Mouse (Mus musculus) hindbrain, embryonic 15.5 days (tissue): ENCODE results near the gene Aqp8. TPM values are rescaled to one million over a fixed set of nuclear protein-coding genes. Genes with fewer than 3 reads are reported as not detected.

Experiments used
- ATAC-seq: fragments of 200-750 bp; cut with Nextera tagmentation; 2 replicates; pipeline ENCODE4 v1.8.0; 2017; ENCODE audit warnings: low read depth, moderate number of reproducible peaks, moderate TSS enrichment; ENCODE audit not compliant: low FRiP score
- H3K27ac ChIP-seq: fragments of 300-500 bp; sonication (generic); replicated peaks from 2 replicates; pipeline ENCODE4 v1.5.1; 2015; ENCODE audit warnings: mild to moderate bottlenecking, inconsistent platforms
- H3K27me3 ChIP-seq: fragments of 300-500 bp; sonication (generic); 2 replicates; pipeline ENCODE4 v1.6.1; 2015; ENCODE audit warnings: control low read depth, inconsistent platforms
- H3K36me3 ChIP-seq: fragments of 300-500 bp; sonication (generic); 2 replicates; pipeline ENCODE4 v1.6.1; 2015; ENCODE audit warnings: control low read depth, inconsistent platforms
- H3K4me1 ChIP-seq: fragments of 300-500 bp; sonication (generic); replicated peaks from 2 replicates; pipeline ENCODE4 v1.6.1; 2015; ENCODE audit warnings: control low read depth, inconsistent platforms
- H3K4me2 ChIP-seq: fragments of 300-500 bp; sonication (generic); 2 replicates; pipeline ENCODE4 v1.6.1; 2015; ENCODE audit warnings: moderate library complexity, mild to moderate bottlenecking, inconsistent platforms
- H3K4me3 ChIP-seq: fragments of 300-500 bp; sonication (generic); 2 replicates; pipeline ENCODE4 v1.5.1; 2015; ENCODE audit warnings: mild to moderate bottlenecking, inconsistent platforms
- H3K9ac ChIP-seq: fragments of 300-500 bp; sonication (generic); 2 replicates; pipeline ENCODE4 v1.6.1; 2015; ENCODE audit warnings: inconsistent platforms
- H3K9me3 ChIP-seq: fragments of 300-500 bp; sonication (generic); 2 replicates; pipeline ENCODE4 v1.6.1; 2016; ENCODE audit warnings: control low read depth, inconsistent platforms
- WGBS: fragments of 180-500 bp; shearing (Covaris S2); methylation state at CpG from one replicate; pipeline ENCODE4 v1.1.7; 2015; 5-methylcytosine and 5-hydroxymethylcytosine counted together
- polyA plus RNA-seq: library from polyadenylated mRNA; unstranded; fragments of >200 nt; fragmentation: Nextera tagmentation; extraction: Ambion mirVana; gene quantifications from 2 replicates; pipeline ENCODE4 v1.2.1, GENCODE M21; 2015

Gene Aqp8
- polyA plus RNA-seq, 1 experiment from 2014 or later, result not detected

DNA sequence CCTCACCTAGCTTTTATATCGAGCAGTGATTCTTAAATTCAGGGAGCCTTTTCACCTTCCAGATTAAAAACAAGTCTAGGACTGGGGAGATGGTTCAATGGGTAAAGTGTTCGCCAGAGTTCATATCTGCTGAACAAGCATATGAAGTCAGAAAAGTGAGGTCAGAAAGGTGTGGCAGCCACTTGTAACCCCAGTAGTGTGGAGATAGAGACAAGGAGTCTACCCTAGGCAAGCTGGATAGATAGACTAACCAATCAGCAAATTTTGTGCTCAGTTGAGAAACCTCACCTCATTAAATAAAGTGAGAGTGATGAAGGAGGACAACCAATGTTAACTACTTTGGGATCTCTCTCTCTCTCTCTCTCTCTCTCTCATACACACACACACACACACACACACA is 11.6 kb upstream of the Aqp8 start:
- Histone ChIP-seq H3K9ac (no peak overlapping the region), H3K4me2 (no peak overlapping the region), H3K4me1 (no peaks in the 10 kb centered on the region), H3K36me3 (no peaks in the 10 kb centered on the region), H3K27ac (no peak overlapping the region), H3K9me3 (no peaks in the 10 kb centered on the region), H3K27me3 (no peaks in the 10 kb centered on the region), H3K4me3 (no peak overlapping the region)
- ATAC-seq, result no peak
- WGBS, result 95% methylated on average over 2 of the region's 2 CpGs

DNA sequence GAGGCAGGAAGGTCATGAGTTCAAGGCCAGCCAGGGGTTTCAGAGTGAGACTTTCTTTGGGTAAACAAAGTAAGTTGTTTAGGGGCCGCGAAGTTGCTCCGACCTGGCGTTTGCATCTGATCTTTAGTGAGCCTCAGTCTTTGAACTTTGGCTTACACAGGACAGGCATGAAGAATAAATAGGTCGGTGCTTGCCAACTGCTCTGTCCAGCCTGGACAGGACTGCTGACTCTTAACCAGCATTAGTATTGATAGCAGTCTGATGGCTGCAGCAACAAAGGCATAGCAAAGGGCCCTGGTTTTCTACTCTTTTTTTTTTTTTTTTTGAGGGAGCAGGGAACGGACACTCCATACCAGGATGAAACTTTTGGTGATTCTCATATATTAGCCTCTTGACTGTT is 9.5 kb upstream of the Aqp8 start:
- Histone ChIP-seq H3K27me3 (no peaks in the 10 kb centered on the region), H3K4me3 (no peak overlapping the region), H3K27ac (no peak overlapping the region), H3K36me3 (no peaks in the 10 kb centered on the region), H3K4me2 (no peak overlapping the region), H3K9ac (no peak overlapping the region), H3K4me1 (no peaks in the 10 kb centered on the region), H3K9me3 (no peaks in the 10 kb centered on the region)
- 81% methylated on average over 6 of the region's 6 CpGs for whole genome bisulfite sequencing
- no peak for ATAC-seq

GRCm38 (mm10) chr7:123453066-123453465 is 9.0 kb upstream of the Aqp8 start:
- Histone ChIP-seq H3K4me1 (no peaks in the 10 kb centered on the region), H3K36me3 (no peaks in the 10 kb centered on the region), H3K4me2 (no peak overlapping the region), H3K27ac (no peak overlapping the region), H3K9me3 (no peaks in the 10 kb centered on the region), H3K27me3 (no peaks in the 10 kb centered on the region), H3K4me3 (no peak overlapping the region), H3K9ac (no peak overlapping the region)
- no peak for ATAC-seq
- 90% methylated on average over 8 of the region's 8 CpGs for WGBS

- 96% methylated on average over 3 of the region's 3 CpGs for WGBS
- H3K36me3 ChIP-seq, result no peaks in the 10 kb centered on the region
- ATAC-seq, result no peak
Measured at GRCm38 (mm10) chr7:123455088-123455487, 7.0 kb upstream of the Aqp8 start.

GRCm38 (mm10) chr7:123458309-123458708 is 3.8 kb upstream of the Aqp8 start:
- H3K9me3 ChIP-seq, result no peaks in the 10 kb centered on the region
- H3K4me1 ChIP-seq, result no peaks in the 10 kb centered on the region
- no peak overlapping the region for H3K4me2 ChIP-seq
- H3K4me3 ChIP-seq, result no peak overlapping the region
- WGBS, result 92% methylated on average over 4 of the region's 4 CpGs
- no peaks in the 10 kb centered on the region for H3K36me3 ChIP-seq
- no peak overlapping the region for H3K9ac ChIP-seq
- no peaks in the 10 kb centered on the region for H3K27me3 ChIP-seq
- no peak overlapping the region for H3K27ac ChIP-seq
- ATAC-seq, result no peak

More at GRCm38 (mm10) chr7:123455088-123455487, 7.0 kb upstream of the Aqp8 start:
- H3K4me2 ChIP-seq, result no peak overlapping the region
- H3K27ac ChIP-seq, result no peak overlapping the region
- H3K4me3 ChIP-seq, result no peak overlapping the region
- no peaks in the 10 kb centered on the region for H3K27me3 ChIP-seq
- H3K4me1 ChIP-seq, result no peaks in the 10 kb centered on the region
- H3K9ac ChIP-seq, result no peak overlapping the region
- no peaks in the 10 kb centered on the region for H3K9me3 ChIP-seq

DNA sequence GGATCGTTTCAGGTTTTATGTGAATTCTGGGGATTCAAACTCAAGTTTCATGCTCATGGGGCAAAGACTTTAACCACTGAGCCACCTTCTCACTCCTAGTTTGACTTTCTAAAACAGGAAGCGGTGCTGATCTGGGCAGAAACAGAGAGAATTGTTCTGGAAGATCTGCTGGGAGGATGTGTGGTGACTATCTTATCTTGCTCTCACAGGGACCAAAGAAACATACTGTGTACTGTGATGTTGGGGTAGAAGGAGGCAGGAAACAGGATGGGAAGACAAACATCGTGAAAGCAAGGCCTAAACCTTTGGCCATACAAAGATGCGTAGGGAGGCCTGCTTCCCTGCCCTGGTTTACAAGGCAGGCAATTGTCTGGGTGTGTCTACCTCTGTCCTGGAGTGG is 2.8 kb upstream of the Aqp8 start:
- no peaks in the 10 kb centered on the region for H3K9me3 ChIP-seq
- no peak overlapping the region for H3K27ac ChIP-seq
- no peaks in the 10 kb centered on the region for H3K4me1 ChIP-seq
- H3K27me3 ChIP-seq, result no peaks in the 10 kb centered on the region
- no peak for ATAC-seq
- no peak overlapping the region for H3K4me2 ChIP-seq
- H3K4me3 ChIP-seq, result no peak overlapping the region
- no peak overlapping the region for H3K9ac ChIP-seq
- H3K36me3 ChIP-seq, result no peaks in the 10 kb centered on the region
- WGBS, result 95% methylated on average over 4 of the region's 4 CpGs

DNA sequence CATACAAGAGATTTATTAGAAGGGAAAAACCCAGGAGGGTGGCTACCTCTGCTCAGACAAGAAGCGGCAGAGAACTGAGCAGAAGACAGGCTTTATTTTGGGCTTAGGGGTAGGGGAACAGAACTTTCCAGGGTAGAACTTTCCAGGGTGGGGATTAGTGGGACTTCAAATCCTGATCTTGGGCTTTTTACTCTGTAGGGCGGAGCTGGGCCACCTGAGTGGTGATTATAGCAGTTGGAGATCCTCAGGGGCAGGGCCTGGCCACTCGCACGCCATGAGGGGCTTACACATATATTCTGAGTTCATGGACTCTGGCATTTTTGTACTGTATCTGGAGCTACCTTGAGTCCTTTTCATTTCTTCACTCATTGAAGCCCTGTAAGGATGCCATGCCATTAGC is 775 bp upstream of the Aqp8 start:
- WGBS, result 88% methylated on average over 4 of the region's 4 CpGs
- no peaks in the 10 kb centered on the region for H3K9me3 ChIP-seq
- no peak for ATAC-seq

DNA sequence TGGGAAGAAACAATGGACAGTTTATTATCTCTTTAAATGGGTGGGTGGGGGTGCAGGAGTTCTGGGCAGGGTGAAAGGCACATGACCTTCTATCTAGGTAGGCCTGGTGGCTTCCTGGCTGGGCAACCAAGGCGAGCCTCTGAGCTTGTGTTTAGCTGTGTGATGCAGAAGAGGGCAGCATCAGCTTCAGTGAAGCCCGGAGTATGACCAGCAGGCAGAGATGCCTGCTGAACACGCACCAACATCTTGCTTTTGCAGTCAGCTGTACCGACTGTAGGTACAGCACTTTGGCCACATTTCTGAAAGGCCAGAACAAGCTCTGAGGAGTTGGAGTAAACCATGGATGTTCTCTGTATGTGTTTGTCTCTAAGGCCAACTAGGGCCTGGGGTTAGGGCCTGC is 1.5 kb downstream of the Aqp8 start:
- Histone ChIP-seq H3K4me3 (no peak overlapping the region), H3K36me3 (no peaks in the 10 kb centered on the region), H3K9ac (no peak overlapping the region), H3K4me1 (no peaks in the 10 kb centered on the region), H3K9me3 (no peaks in the 10 kb centered on the region), H3K4me2 (no peak overlapping the region), H3K27me3 (no peaks in the 10 kb centered on the region), H3K27ac (no peak overlapping the region)
- ATAC-seq, result no peak
- WGBS, result 91% methylated on average over 4 of the region's 4 CpGs

More for the DNA sequence above, 775 bp upstream of the Aqp8 start:
- no peak overlapping the region for H3K27ac ChIP-seq
- H3K36me3 ChIP-seq, result no peaks in the 10 kb centered on the region
- no peak overlapping the region for H3K4me2 ChIP-seq
- H3K4me1 ChIP-seq, result no peaks in the 10 kb centered on the region
- no peaks in the 10 kb centered on the region for H3K27me3 ChIP-seq
- H3K4me3 ChIP-seq, result no peak overlapping the region
- H3K9ac ChIP-seq, result no peak overlapping the region

DNA sequence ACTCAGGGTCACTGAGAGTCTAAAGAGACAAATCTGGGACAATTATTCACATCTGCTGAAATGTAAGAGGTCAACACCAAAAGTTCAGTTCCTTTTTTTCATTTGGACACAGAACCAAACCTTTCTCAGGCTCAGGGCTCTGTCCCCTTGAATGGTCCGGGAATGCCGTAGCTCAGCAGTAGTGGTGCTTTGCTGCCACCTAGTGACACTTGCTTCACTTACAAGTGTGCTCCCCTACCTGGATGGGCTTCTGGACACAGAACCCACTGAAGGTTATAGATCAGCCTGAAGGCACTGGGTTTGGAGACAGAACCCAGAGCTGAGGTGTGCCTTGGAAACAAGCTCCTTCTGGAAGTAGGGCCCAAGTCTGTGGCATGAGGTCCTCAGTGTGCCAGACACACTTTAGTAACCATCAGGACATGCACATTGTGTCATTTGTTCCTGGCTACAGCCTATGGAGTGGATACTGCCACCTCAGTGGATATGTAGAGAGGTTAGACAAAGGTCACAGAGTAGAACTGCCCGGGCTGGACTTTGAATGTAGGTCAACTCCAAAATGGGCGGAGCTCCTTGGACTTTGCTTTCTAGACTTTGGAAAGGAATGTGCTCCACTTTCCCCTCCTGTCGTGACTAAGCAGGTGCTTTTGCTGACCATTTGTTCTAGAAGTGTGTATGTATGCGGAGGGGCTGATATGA is 3.7 kb downstream of the Aqp8 start:
- Histone ChIP-seq H3K4me2 (no peak overlapping the region), H3K9me3 (no peaks in the 10 kb centered on the region), H3K9ac (no peak overlapping the region), H3K4me1 (no peaks in the 10 kb centered on the region), H3K27ac (no peak overlapping the region), H3K4me3 (no peak overlapping the region), H3K36me3 (no peaks in the 10 kb centered on the region), H3K27me3 (no peaks in the 10 kb centered on the region)
- ATAC-seq, result peak; percentile 81; the same call in 1 of the 2 replicates
- WGBS, result 37% methylated on average over 6 of the region's 6 CpGs

DNA sequence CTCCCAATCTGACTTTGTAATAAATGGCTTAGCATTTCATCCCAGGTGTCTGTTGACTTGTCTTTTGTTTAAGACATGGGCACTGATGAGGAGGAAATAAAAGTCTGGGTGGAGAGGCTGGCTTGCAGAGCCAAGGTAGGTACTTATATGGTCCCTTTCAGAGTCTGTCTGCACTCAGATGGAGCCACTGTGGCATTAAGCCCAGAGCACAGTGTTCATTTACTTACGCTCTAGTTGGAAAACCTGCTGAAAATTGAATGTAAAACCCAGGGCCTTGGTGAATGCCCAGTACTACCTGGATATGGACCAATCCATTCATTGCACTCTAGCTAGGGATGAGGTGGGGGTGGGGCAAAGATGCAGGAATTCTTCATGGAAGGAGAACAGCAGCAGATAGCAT is 5.9 kb downstream of the Aqp8 start:
- no peak overlapping the region for H3K27ac ChIP-seq
- H3K4me2 ChIP-seq, result no peak overlapping the region
- WGBS, result 94% methylated on average over 1 of the region's 1 CpGs
- H3K9me3 ChIP-seq, result no peaks in the 10 kb centered on the region
- no peaks in the 10 kb centered on the region for H3K4me1 ChIP-seq
- no peak for ATAC-seq
- no peaks in the 10 kb centered on the region for H3K36me3 ChIP-seq
- H3K4me3 ChIP-seq, result no peak overlapping the region
- no peak overlapping the region for H3K9ac ChIP-seq
- no peaks in the 10 kb centered on the region for H3K27me3 ChIP-seq

- Histone ChIP-seq H3K4me2 (no peak overlapping the region), H3K36me3 (peaks cover 48% of the 10 kb centered on the region), H3K27ac (no peak overlapping the region), H3K9ac (no peak overlapping the region), H3K4me1 (no peaks in the 10 kb centered on the region), H3K9me3 (no peaks in the 10 kb centered on the region), H3K27me3 (no peaks in the 10 kb centered on the region), H3K4me3 (no peak overlapping the region)
- WGBS, result 78% methylated on average over 5 of the region's 5 CpGs
- ATAC-seq, result no peak
Measured at GRCm38 (mm10) chr7:123487703-123488102, 25.6 kb downstream of the Aqp8 start.

- ATAC-seq, result no peak; the same call in 1 of the 2 replicates
- 29% methylated on average over 19 of the region's 19 CpGs for WGBS
- H3K9me3 ChIP-seq, result no peaks in the 10 kb centered on the region
- peak overlapping the region; percentile 89 for H3K9ac ChIP-seq
- H3K4me2 ChIP-seq, result peak overlapping the region; percentile 75
- H3K36me3 ChIP-seq, result peaks cover 25% of the 10 kb centered on the region; the same call in 1 of the 2 replicates
- peaks cover 28% of the 10 kb centered on the region for H3K4me1 ChIP-seq
- H3K27me3 ChIP-seq, result no peaks in the 10 kb centered on the region
- peak overlapping the region; percentile 97 for H3K27ac ChIP-seq
- peak overlapping the region; percentile 69 for H3K4me3 ChIP-seq
Measured at GRCm38 (mm10) chr7:123499481-123500238, 37.6 kb downstream of the Aqp8 start.
